8 mouse cellular contexts compared by ENCODE assay signal in genomic region chr16:87245933-87246791, GRCm38 (mm10).
DNase-seq lines count a peak whose midpoint lies in the region; ATAC-seq and TF ChIP-seq lines count a peak whose summit lies in the region.

No protein-coding gene starts in this region.

- TF ChIP-seq CTCF in olfactory bulb, adult 2 months (IDR thresholded peaks at IDR 0.05; ENCODE audit: insufficient read depth, low read depth, low read length) = no peak

- 0 out of 2 replicates have a peak, but pooled peaks have one; percentile 32 for ATAC-seq in granulocyte monocyte progenitor cell, adult 5-6 weeks (replicated peaks; ENCODE audit: poor library complexity, severe bottlenecking)
- ATAC-seq in liver, embryonic 16.5 days (ENCODE audit: low read depth) = peak; percentile 59; the same call in 1 of the 2 replicates

- no peak overlapping the region for H3K27ac ChIP-seq in liver, embryonic 16.5 days (ENCODE audit: low read length)
- H3K27ac ChIP-seq in olfactory bulb, adult 2 months (ENCODE audit: insufficient read depth, low read depth, low read length) = no peak overlapping the region

- no peak overlapping the region for H3K9ac ChIP-seq in liver, embryonic 16.5 days (ENCODE audit: low read depth, low read length)

- no peaks in the 10 kb centered on the region for H3K27me3 ChIP-seq in liver, embryonic 16.5 days (ENCODE audit: control insufficient read depth, insufficient read depth, low read depth, low read length)

- H3K36me3 ChIP-seq in liver, embryonic 16.5 days (ENCODE audit: control insufficient read depth, insufficient read depth) = no peaks in the 10 kb centered on the region

- H3K4me1 ChIP-seq in liver, embryonic 16.5 days (ENCODE audit: control insufficient read depth, low read depth, low read length) = no peaks in the 10 kb centered on the region
- no peaks in the 10 kb centered on the region for H3K4me1 ChIP-seq in olfactory bulb, adult 2 months (ENCODE audit: control insufficient read depth, insufficient read depth, low read length)

- WGBS in liver, embryonic 16.5 days (ENCODE audit: insufficient replicate concordance) = 48% methylated on average over 26 of the region's 26 CpGs
- WGBS in olfactory bulb, adult 2 months = 53% methylated on average over 26 of the region's 26 CpGs

- no peak overlapping the region for H3K4me3 ChIP-seq in liver, embryonic 16.5 days (ENCODE audit: low read depth, low read length)
- peak overlapping the region; percentile 13; the same call in 1 of the 2 replicates for H3K4me3 ChIP-seq in olfactory bulb, adult 2 months (ENCODE audit: insufficient read depth, low read depth, low read length)

- TF ChIP-seq POLR2A in olfactory bulb, adult 2 months (IDR thresholded peaks at IDR 0.05; ENCODE audit: insufficient read depth, low read depth, low read length) = no peak

- H3K9me3 ChIP-seq in liver, embryonic 16.5 days (replicated peaks; ENCODE audit: control insufficient read depth, low read length) = no peaks in the 10 kb centered on the region

- no peak overlapping the region for H3K4me2 ChIP-seq in liver, embryonic 16.5 days (ENCODE audit: low read depth, low read length)

- peak; percentile 41 to 56 for DNase-seq in layer of hippocampus, postnatal 10 days (ENCODE audit: low spot score in 2 of 2)
- DNase-seq in layer of hippocampus, adult 9-10 months (ENCODE audit: low spot score) = no peak
- peak; percentile 59 for DNase-seq in embryo, embryonic 9.5 days (ENCODE audit: extremely low spot score)
- peak; percentile 60 for DNase-seq in kidney, adult 11 months
- DNase-seq in B cell, adult 2 months = no peak

Comparison
In these comparisons a context has a peak if more than half of its experiments do, and no peak if none do; other contexts are left out.
1. DNase-seq: peak in layer of hippocampus, postnatal 10 days (2 of 2), embryo, embryonic 9.5 days (single experiment) and kidney, adult 11 months (single experiment); none in layer of hippocampus, adult 9-10 months (single experiment) and B cell, adult 2 months (0 of 2).